Mouse (Mus musculus) kidney, adult 11 months (tissue): ENCODE measurements at regions not wholly inside any gene's neighbourhood (a gene's known extent, or its start where the extent isn't known, plus 50 kb on each side); places are given as distances from the start of the nearest gene placed in this dataset.

ENCODE experiments used
- DNase-seq: peaks from one replicate; pipeline ENCODE4 v3.0.0; 2022

- no peak for DNase-seq
Observed at GRCm38 (mm10) chr13:54285968-54286367, 85.2 kb upstream of the Cplx2 start.

- DNase-seq: no peak
Observed at GRCm38 (mm10) chr13:54286616-54287015, 84.5 kb upstream of the Cplx2 start.

GRCm38 (mm10) chr13:54290066-54290465, 81.1 kb upstream of the Cplx2 start:
- DNase-seq: no peak

GRCm38 (mm10) chr13:54292394-54292793, 78.8 kb upstream of the Cplx2 start:
- DNase-seq: no peak

GRCm38 (mm10) chr13:54293006-54293405, 78.1 kb upstream of the Cplx2 start:
- DNase-seq: peak; percentile 21

- DNase-seq: no peak
Observed at GRCm38 (mm10) chr13:54295475-54296259, 75.5 kb upstream of the Cplx2 start.

- no peak for DNase-seq
Observed at GRCm38 (mm10) chr13:54296260-54296555, 74.9 kb upstream of the Cplx2 start.

GRCm38 (mm10) chr13:54298851-54299250, 72.3 kb upstream of the Cplx2 start:
- DNase-seq: no peak

- DNase-seq: no peak
Observed at GRCm38 (mm10) chr13:54299295-54299694, 71.9 kb upstream of the Cplx2 start.

- DNase-seq: no peak
Observed at GRCm38 (mm10) chr13:54301110-54301509, 70.0 kb upstream of the Cplx2 start.

GRCm38 (mm10) chr13:54301677-54302076, 69.5 kb upstream of the Cplx2 start:
- DNase-seq: no peak

- DNase-seq: peak; percentile 26
Observed at GRCm38 (mm10) chr13:54302351-54303070, 68.6 kb upstream of the Cplx2 start.

- peak; percentile 92 for DNase-seq
Observed at GRCm38 (mm10) chr13:54303071-54303924, 67.9 kb upstream of the Cplx2 start.

- DNase-seq: no peak
Observed at GRCm38 (mm10) chr13:54304251-54304650, 66.9 kb upstream of the Cplx2 start.

- no peak for DNase-seq
Observed at GRCm38 (mm10) chr13:54308591-54308990, 62.6 kb upstream of the Cplx2 start.

- no peak for DNase-seq
Observed at GRCm38 (mm10) chr13:54309354-54309753, 61.8 kb upstream of the Cplx2 start.

- no peak for DNase-seq
Observed at GRCm38 (mm10) chr13:54310144-54310543, 61.0 kb upstream of the Cplx2 start.

- DNase-seq: no peak
Observed at GRCm38 (mm10) chr13:54311327-54312026, 59.7 kb upstream of the Cplx2 start.

- no peak for DNase-seq
Observed at GRCm38 (mm10) chr13:54312405-54313185, 58.6 kb upstream of the Cplx2 start.

GRCm38 (mm10) chr13:54315333-54315732, 55.8 kb upstream of the Cplx2 start:
- DNase-seq: no peak

- DNase-seq: no peak
Observed at GRCm38 (mm10) chr13:54316907-54317306, 54.2 kb upstream of the Cplx2 start.

- DNase-seq: no peak
Observed at GRCm38 (mm10) chr13:54318161-54318560, 53.0 kb upstream of the Cplx2 start.
